Mouse (Mus musculus) embryonic fibroblast, embryonic 13.5 days (primary cell): ENCODE results near the gene Tmem266.

Experiments used
- CTCF ChIP-seq: IDR thresholded peaks from 2 replicates; pipeline ENCODE4 v1.5.1; 2011; ENCODE audit warnings: mild to moderate bottlenecking, control low read depth, low read length, moderate library complexity, borderline replicate concordance; ENCODE audit not compliant: insufficient read depth
- POLR2A ChIP-seq: IDR thresholded peaks from 2 replicates; pipeline ENCODE4 v1.6.1; 2011; ENCODE audit warnings: low read depth, mild to moderate bottlenecking, control low read depth, low read length, moderate library complexity

GRCm38 (mm10) chr9:55410430-55410829, 83.7 kb downstream of the Tmem266 start:
- TF ChIP-seq CTCF (no peak), POLR2A (no peak)
